Mouse (Mus musculus) cerebellum, postnatal 36 days (tissue): Measurements from ENCODE around the gene Neu3.

Experiments
- DNase-seq, 2 experiments: peaks; one replicate each; pipeline ENCODE4 v3.0.0; 2021 to 2022; ENCODE audit warnings: mixed read lengths in 2 of 2

Gene Neu3

GRCm38 (mm10) chr7:99828083-99828570 is at the start of gene Neu3:
Gene Neu3 (minus strand): TSS chr7:99828417.
- peak; percentile 91 to 94 for DNase-seq

GRCm38 (mm10) chr7:99876345-99876744 is 48.1 kb upstream of the Neu3 start:
- DNase-seq = peak; percentile 72 to 75

GRCm38 (mm10) chr7:99875891-99876290 is 47.7 kb upstream of the Neu3 start:
- DNase-seq = no peak

GRCm38 (mm10) chr7:99873965-99874364 is 45.7 kb upstream of the Neu3 start:
- no peak for DNase-seq

- DNase-seq = no peak
These were observed 41.1 kb upstream of the Neu3 start for GRCm38 (mm10) chr7:99869296-99869695.

DNA sequence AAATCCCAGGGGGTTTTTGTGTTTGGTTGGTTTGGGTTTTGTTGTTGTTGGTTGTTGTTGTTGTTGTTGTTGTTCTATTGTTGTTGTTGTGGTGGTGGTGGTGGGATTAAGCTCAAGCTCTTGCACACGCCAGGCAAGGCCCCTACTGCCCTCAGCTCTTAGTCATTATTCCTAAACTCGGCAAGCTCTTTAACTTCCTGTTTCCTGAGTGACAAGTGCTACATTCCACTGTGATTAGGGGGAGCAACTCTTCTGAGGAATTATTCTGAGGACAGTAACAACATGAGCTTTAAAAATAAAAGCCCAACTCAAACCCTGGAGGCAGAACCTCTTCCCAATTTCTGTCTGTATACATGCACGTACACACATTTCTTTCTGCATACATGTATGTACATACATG is 37.0 kb upstream of the Neu3 start:
- no peak for DNase-seq

DNA sequence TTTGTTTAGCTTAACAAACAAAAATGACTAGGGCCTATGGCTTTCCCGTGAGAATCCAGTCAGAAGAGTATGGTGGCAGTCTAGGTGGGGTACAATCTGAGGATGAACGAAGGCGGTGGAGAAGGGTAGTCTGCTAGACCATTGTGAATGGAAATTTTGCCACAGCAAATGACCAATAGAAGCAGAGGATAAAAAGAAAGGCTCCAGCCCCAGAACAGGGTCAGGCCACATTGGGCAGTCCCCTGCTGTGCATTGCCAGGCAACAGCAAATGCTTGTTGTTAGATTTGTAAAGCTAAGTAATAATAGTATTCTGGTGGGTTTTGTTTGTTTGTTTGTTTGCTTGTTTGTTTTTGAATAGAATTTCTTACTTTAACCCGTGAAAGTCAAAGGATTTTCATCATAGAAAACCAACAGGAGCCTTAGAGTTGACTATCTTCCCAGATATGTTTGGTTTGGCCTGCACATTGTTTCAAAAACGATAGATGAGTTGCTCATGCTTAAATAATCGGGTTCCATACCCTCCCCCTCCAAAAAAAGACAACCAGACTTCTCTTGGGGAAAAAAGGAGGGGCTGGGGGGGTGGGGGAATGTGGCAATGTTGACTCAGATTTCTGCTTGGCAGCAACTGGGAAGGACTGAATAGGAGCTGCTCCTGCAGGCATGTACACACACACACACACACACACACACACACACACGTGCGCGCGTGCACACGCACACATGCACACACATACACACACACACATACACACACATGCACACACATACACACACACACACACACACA is 36.2 kb upstream of the Neu3 start:
- no peak for DNase-seq

GRCm38 (mm10) chr7:99863362-99863761 is 35.1 kb upstream of the Neu3 start, which contains the start of gene Spcs2:
Gene Spcs2 (minus strand): TSS chr7:99863462.
- no peak for DNase-seq

DNA sequence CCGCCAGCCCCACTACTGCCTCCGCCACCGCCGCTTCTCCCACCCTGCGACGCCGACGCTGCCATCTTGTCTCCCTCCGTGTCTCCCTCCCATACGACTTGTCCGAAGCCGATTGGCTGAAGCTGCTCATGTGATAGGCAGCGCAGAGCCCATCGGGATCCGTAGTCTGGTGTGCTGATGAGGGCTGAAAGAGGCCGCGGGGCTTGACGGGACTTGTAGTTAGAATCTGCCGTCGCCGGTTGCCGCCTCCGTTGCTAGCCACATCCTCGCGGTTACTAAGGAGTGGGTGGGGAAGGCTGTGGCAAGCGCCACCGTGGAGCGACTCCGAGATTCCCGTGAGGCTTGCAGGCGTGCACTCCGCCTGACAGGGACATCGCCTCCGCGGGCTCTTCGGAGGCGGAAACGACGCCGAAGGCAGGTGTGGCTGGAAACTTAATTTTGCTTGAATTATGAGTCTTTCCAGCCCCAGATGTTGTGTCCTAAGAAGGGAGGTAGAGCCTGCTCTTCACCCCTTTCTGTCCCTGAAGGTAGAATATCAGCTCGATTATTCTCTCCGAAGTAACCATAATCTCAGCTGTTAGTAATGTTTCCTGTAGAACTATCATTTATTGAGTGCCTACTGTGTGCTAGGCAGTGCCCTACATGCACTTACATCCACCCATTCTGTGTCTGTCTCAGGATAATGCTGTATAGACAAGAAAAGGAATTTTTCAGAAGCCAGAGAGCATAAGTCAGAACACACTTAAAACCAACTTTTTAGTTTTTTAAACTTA is 30.8 kb upstream of the Neu3 start, which contains the start of gene Xrra1:
Gene Xrra1 (plus strand): TSS at position 304 of the 773 bp plus-strand sequence.
- DNase-seq = peak; percentile 95 to 96

DNA sequence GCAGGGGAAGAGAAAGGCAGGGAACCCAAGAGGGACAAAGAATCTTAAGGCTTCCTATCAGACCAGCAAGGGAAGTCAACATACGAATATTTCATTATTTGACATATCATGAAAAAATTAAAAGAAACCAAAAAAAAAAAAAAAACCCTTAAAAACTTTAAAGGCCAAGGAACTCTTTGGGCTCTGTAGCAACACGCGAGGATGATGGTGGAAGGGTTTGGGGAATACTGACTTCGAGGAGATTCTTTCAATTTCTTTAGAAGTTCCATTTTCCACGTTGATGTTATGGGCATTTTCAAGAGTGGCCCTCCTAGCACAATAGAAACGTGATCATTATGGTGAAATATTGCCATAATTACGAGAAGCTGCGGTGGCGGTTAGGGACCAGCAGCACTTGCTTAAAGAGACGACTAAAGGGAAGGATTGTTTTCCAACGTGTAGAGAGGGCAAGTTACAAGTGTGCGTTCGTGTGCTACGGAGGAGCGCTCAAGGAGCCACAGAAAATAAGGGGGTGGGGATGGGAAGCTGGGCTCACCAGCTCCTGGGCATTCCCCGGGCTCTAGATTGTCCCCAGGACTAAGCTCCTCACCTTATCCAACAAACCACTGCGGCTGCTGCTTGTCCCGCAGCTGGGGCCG is 30.1 kb upstream of the Neu3 start:
- DNase-seq = no peak

GRCm38 (mm10) chr7:99856266-99856861 is 28.1 kb upstream of the Neu3 start:
- no peak for DNase-seq

DNA sequence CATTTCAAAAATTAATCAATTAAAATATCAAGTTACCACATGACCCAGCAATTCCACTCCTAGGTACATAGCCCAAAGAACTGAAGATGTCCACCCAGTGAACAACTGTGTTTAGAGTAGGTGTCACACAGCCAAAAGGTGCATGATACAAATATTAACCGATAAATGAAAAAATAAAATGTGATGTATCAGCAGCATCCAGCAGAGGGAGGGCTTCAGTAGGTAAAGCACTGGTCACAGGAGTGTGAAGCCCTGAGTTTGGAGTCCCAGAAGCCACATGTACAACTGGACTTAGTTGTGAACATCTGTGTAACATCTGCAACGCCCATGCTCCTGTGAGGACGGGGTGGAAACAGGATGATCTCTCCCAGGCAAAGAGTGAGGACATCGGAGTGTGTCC is 26.1 kb upstream of the Neu3 start:
- DNase-seq = no peak

DNA sequence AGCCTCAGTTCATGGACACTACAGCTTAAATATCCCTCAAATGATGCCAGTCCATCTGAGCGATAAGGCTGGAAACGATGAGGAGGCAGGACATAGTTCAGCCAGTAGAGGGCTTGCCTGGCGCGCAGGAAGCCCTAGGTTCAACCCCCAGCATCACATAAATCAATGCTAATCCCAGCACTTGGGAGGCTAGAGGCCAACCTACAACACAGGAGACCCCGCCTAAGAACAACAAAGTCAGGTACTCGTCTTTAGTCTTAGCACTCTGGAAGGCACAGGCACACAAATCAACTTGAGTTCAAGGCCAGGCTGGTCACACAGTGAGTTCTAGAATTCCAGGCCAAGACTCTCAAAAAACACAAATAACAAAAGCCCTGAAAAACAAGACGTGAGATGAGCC is 25.1 kb upstream of the Neu3 start:
- DNase-seq = no peak

DNA sequence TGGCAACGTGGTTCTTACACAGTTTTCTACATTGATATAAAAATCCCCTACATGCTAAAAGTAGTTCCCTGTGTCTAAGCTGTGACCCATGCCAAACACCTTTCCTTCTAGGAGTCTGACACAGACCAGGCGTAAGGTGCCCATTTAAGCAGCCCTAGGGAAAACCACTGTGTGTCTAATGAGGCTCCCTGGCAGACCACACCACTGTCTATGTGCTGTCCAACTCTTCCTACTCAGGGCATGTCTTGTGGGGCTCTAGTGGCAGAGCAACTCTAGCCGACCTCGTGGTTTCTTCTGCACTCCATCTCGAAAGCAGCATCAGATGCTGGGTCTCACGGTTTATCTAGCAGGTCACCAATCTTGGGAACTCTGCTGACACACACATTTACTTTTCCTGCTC is 23.4 kb upstream of the Neu3 start:
- no peak for DNase-seq

- DNase-seq = no peak
These were observed 22.9 kb upstream of the Neu3 start for GRCm38 (mm10) chr7:99851121-99851520.

- DNase-seq = no peak
These were observed 22.3 kb upstream of the Neu3 start for GRCm38 (mm10) chr7:99850534-99850933.

DNA sequence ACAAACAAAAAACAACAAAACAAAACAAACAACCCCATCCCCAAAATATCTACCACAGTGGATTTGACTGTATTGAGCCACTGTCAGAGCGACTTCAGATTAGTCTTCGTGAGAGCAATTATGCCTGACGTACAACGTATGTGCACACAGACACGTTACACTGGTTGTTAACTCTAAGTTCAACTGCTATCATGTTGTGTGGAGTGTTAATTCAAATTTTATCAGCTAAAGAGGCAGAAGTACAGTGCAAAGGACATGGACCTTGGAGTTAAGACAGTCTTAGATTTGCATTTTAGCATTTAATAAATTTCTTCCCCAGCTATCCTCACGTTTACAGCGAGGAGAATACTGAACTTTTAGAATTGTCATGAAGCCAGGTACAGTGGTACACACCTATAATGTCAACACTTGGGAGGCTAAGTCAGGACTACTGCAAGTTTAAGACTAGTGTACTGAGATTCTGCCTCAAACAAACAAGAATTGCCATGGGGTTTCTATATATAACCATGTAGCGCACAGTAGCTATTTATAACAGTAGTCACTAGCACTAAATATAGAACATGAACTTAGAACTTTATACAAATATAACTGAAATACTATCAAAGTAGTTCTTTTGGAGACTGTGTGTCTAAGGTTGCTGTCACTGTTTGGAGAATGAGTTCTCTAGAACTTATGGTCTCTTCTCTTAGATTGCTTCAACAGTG is 17.5 kb upstream of the Neu3 start:
- DNase-seq = no peak

- no peak for DNase-seq
These were observed 10.0 kb upstream of the Neu3 start for GRCm38 (mm10) chr7:99838241-99838640.

- no peak for DNase-seq
These were observed 9.3 kb upstream of the Neu3 start for GRCm38 (mm10) chr7:99837358-99838071.

GRCm38 (mm10) chr7:99836781-99837180 is 8.6 kb upstream of the Neu3 start:
- DNase-seq = no peak

DNA sequence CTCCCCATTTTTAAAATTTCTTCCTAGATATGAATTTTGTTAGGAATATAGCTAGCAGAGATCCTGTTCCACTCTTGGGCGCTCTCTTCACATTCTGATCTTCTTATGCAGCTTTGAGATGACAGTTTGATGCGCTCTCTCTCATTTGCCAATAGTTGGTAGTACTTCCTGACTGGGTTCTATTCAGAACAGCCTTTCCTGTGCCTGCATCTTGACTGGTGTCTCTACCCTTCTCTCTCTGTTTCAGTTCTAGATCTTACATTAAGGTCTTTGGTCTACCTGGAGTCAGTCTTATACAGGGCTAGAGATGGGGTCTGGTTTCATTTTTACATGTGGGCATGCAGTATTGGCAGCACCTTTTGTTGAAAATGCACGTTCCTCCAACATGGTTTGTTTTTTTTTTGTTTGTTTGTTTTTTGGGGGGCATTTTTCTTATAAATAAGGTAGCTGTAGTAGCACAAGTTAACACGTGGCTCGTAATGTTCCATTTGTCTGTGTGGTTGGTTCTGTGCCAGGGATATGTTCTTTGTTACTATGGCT is 6.2 kb upstream of the Neu3 start:
- DNase-seq = no peak
